Mouse (Mus musculus) kidney, postnatal 36 days (tissue): Measurements from ENCODE around the gene Hist1h3c.
"Not testable (repeated sequence)": the region's sequence is repeated elsewhere in the genome, so short reads cannot be mapped to it uniquely, and the experiment has no call there.

ENCODE experiments used
- DNase-seq, 2 experiments: peaks; one replicate each; pipeline ENCODE4 v3.0.0; 2021 to 2022; ENCODE audit warnings: mixed read lengths in 2 of 2

Hist1h3c gene

GRCm38 (mm10) chr13:23739069-23739921 lies 6.1 kb downstream of the Hist1h3c start:
- DNase-seq, result peak; percentile 94 to 98

GRCm38 (mm10) chr13:23738677-23739068 lies 6.7 kb downstream of the Hist1h3c start, which contains the start of gene Hist1h1c:
Gene Hist1h1c (plus strand): TSS chr13:23738808.
- DNase-seq, result peak; percentile 91 to 92

GRCm38 (mm10) chr13:23738041-23738440 lies 7.4 kb downstream of the Hist1h3c start:
- DNase-seq, result peak in 1 of 2 experiments; percentile 49

- DNase-seq, result no peak
Observed at GRCm38 (mm10) chr13:23737091-23737490, 8.3 kb downstream of the Hist1h3c start.

GRCm38 (mm10) chr13:23732156-23732804 lies 13.1 kb downstream of the Hist1h3c start:
- peak; percentile 46 to 48 for DNase-seq

GRCm38 (mm10) chr13:23730479-23730878 lies 14.9 kb downstream of the Hist1h3c start:
- peak; percentile 70 to 89 for DNase-seq

GRCm38 (mm10) chr13:23729706-23730105 lies 15.7 kb downstream of the Hist1h3c start:
- no peak for DNase-seq

- DNase-seq, result no peak
Observed at GRCm38 (mm10) chr13:23729192-23729525, 16.2 kb downstream of the Hist1h3c start.

- DNase-seq, result no peak
Observed at GRCm38 (mm10) chr13:23728472-23729191, 16.8 kb downstream of the Hist1h3c start.

- DNase-seq, result no peak
Observed at GRCm38 (mm10) chr13:23725213-23725612, 20.2 kb downstream of the Hist1h3c start.

- no peak for DNase-seq
Observed at GRCm38 (mm10) chr13:23724239-23724638, 21.2 kb downstream of the Hist1h3c start.

- DNase-seq, result not testable (repeated sequence)
Observed at GRCm38 (mm10) chr13:23717593-23718245, 27.7 kb downstream of the Hist1h3c start.

- no peak for DNase-seq
Observed at GRCm38 (mm10) chr13:23717176-23717575, 28.2 kb downstream of the Hist1h3c start.

- DNase-seq, result no peak
Observed at GRCm38 (mm10) chr13:23716261-23717042, 28.9 kb downstream of the Hist1h3c start.

GRCm38 (mm10) chr13:23710374-23711089 lies 34.9 kb downstream of the Hist1h3c start, which contains the start of gene Hfe:
Gene Hfe (minus strand): TSS chr13:23710854.
- peak; percentile 53 to 76 for DNase-seq

- no peak for DNase-seq
Observed at GRCm38 (mm10) chr13:23709714-23710373, 35.6 kb downstream of the Hist1h3c start.

- DNase-seq, result peak in 1 of 2 experiments; percentile 37
Observed at GRCm38 (mm10) chr13:23708654-23709053, 36.7 kb downstream of the Hist1h3c start.

GRCm38 (mm10) chr13:23708041-23708440 lies 37.4 kb downstream of the Hist1h3c start:
- DNase-seq, result no peak

- no peak for DNase-seq
Observed at GRCm38 (mm10) chr13:23706771-23707170, 38.6 kb downstream of the Hist1h3c start.

GRCm38 (mm10) chr13:23705751-23706356 lies 39.5 kb downstream of the Hist1h3c start:
- DNase-seq, result no peak
